In the genomic region with DNA sequence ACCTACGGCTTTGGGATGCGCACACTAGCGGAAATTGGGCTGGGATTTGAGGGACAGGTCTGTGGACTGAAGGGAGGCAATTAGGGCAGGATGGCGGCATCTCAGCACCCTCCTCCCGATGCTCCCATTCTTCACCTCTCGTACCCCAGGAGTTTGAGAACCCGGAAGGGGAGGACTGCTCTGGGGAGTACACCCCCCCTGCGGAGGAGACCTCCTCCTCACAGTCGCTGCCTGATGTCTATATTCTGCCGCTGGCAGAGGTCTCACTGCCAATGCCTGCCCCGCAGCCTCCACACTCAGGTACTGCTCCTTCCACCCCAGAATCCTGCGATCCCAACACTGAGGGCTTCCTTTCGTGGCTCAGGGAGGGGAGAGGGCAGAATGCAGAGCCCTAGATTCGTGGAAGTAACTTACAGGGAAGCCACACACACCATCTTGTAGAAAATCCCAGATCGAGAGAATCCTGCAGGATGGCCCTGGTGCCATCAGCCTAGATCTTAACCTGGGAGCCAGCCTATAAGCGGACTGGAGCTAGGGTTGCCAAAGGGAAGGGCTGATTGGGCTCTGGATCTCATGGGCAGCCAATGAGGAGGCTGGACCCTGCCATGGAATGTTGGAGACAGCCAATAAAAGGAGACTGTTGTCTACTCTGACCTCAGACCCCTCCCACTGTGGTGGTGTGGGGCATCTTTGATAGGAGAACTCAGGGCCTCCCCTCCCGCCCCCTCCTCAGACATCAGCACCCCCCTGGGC, we compare ENCODE assay signal across 8 mouse cellular contexts. TPM values are rescaled to one million over a fixed set of nuclear protein-coding genes. Genes with fewer than 3 reads are reported as not detected.
DNase-seq lines count a peak whose midpoint lies in the region; ATAC-seq and TF ChIP-seq lines count a peak whose summit lies in the region.

No protein-coding gene starts in this region.

- no peak for TF ChIP-seq EP300 in liver, postnatal 0 days (IDR thresholded peaks at IDR 0.05; ENCODE audit: low read depth)

- no peak overlapping the region; the same call in 1 of the 2 replicates for H3K9ac ChIP-seq in lung, embryonic 14.5 days
- H3K9ac ChIP-seq in hindbrain, embryonic 14.5 days, result peak overlapping the region; percentile 96
- no peak overlapping the region for H3K9ac ChIP-seq in liver, postnatal 0 days (replicated peaks)

- peak overlapping the region; percentile 58 for H3K4me3 ChIP-seq in lung, embryonic 14.5 days (ENCODE audit: low read depth, low read length)
- peak overlapping the region; percentile 57 for H3K4me3 ChIP-seq in cortical plate, adult 2 months (ENCODE audit: insufficient read depth, low read length)
- H3K4me3 ChIP-seq in hindbrain, embryonic 14.5 days (replicated peaks; ENCODE audit: low read length), result peak overlapping the region; percentile 85
- H3K4me3 ChIP-seq in liver, postnatal 0 days (ENCODE audit: low read depth, low read length), result no peak overlapping the region

- peak overlapping the region; percentile 92 for H3K4me2 ChIP-seq in lung, embryonic 14.5 days
- peak overlapping the region; percentile 68 for H3K4me2 ChIP-seq in hindbrain, embryonic 14.5 days (replicated peaks)
- no peak overlapping the region for H3K4me2 ChIP-seq in liver, postnatal 0 days (ENCODE audit: low read depth, low read length)

- peaks cover 11% of the 10 kb centered on the region; the same call in 1 of the 2 replicates for H3K4me1 ChIP-seq in lung, embryonic 14.5 days (ENCODE audit: insufficient read depth)
- H3K4me1 ChIP-seq in cortical plate, adult 2 months (ENCODE audit: control insufficient read depth, insufficient read depth, low read length), result no peaks in the 10 kb centered on the region
- H3K4me1 ChIP-seq in hindbrain, embryonic 14.5 days (replicated peaks; ENCODE audit: control insufficient read depth, insufficient read depth, low read length), result peaks cover 21% of the 10 kb centered on the region
- peaks cover 11% of the 10 kb centered on the region; the same call in 1 of the 2 replicates for H3K4me1 ChIP-seq in liver, postnatal 0 days (ENCODE audit: insufficient read depth)

- ATAC-seq in lung, embryonic 14.5 days (ENCODE audit: insufficient read depth), result peak; percentile 45
- ATAC-seq in hindbrain, embryonic 14.5 days (ENCODE audit: low FRiP score), result peak; percentile 12; the same call in 1 of the 2 replicates
- ATAC-seq in liver, postnatal 0 days, result 0 out of 2 replicates have a peak, but pooled peaks have one; percentile 11

- no peak overlapping the region for H3K27ac ChIP-seq in lung, embryonic 14.5 days (ENCODE audit: low read depth)
- H3K27ac ChIP-seq in cortical plate, adult 2 months (ENCODE audit: insufficient read depth, low read length), result no peak overlapping the region
- H3K27ac ChIP-seq in hindbrain, embryonic 14.5 days, result peak overlapping the region; percentile 99
- no peak overlapping the region for H3K27ac ChIP-seq in liver, postnatal 0 days (ENCODE audit: low read depth)

- no peaks in the 10 kb centered on the region for H3K9me3 ChIP-seq in lung, embryonic 14.5 days (ENCODE audit: low read depth, low read length)
- H3K9me3 ChIP-seq in hindbrain, embryonic 14.5 days (ENCODE audit: control insufficient read depth, low read length), result no peaks in the 10 kb centered on the region
- no peaks in the 10 kb centered on the region for H3K9me3 ChIP-seq in liver, postnatal 0 days (ENCODE audit: low read length)

- no peak for TF ChIP-seq CTCF in lung, embryonic 14.5 days (IDR thresholded peaks at IDR 0.05; ENCODE audit: low read depth)
- no peak for TF ChIP-seq CTCF in cortical plate, adult 2 months (IDR thresholded peaks at IDR 0.05; ENCODE audit: extremely low read depth, insufficient read depth, low read length)
- TF ChIP-seq CTCF in liver, postnatal 0 days (IDR thresholded peaks at IDR 0.05; ENCODE audit: low read depth), result no peak

- peak; percentile 81; the same call in 1 of the 2 replicates for TF ChIP-seq POLR2A in cortical plate, adult 2 months (IDR thresholded peaks at IDR 0.05; ENCODE audit: extremely low read depth, insufficient read depth, low read length)

- peak; percentile 69 for DNase-seq in lung, embryonic 14.5 days
- DNase-seq in lung, adult 18-20 months, result no peak
- DNase-seq in hindbrain, embryonic 14.5 days (ENCODE audit: low spot score), result peak; percentile 62
- no peak for DNase-seq in liver, postnatal 0 days
- DNase-seq in yolk sac, embryonic 10.5 days (ENCODE audit: low spot score), result peak; percentile 69
- no peak for DNase-seq in adrenal gland, adult 8-10 months
- no peak for DNase-seq in urinary bladder, postnatal 14 days (ENCODE audit: low spot score)

- 0 out of 2 replicates have a peak, but pooled peaks cover 7% of the 10 kb centered on the region for H3K27me3 ChIP-seq in lung, embryonic 14.5 days (ENCODE audit: insufficient read depth, low read length)
- no peaks in the 10 kb centered on the region for H3K27me3 ChIP-seq in hindbrain, embryonic 14.5 days (ENCODE audit: control insufficient read depth, insufficient read depth, low read length)
- H3K27me3 ChIP-seq in liver, postnatal 0 days (ENCODE audit: insufficient read depth, low read length), result peaks cover 54% of the 10 kb centered on the region

- H3K36me3 ChIP-seq in lung, embryonic 14.5 days (ENCODE audit: insufficient read depth), result peaks cover 15% of the 10 kb centered on the region; the same call in 1 of the 2 replicates
- peaks cover 47% of the 10 kb centered on the region for H3K36me3 ChIP-seq in hindbrain, embryonic 14.5 days (replicated peaks; ENCODE audit: control insufficient read depth, insufficient read depth)
- H3K36me3 ChIP-seq in liver, postnatal 0 days (replicated peaks; ENCODE audit: insufficient read depth, low read length), result no peaks in the 10 kb centered on the region

- WGBS in lung, embryonic 14.5 days, result 12% methylated on average over 17 of the region's 17 CpGs
- 9% methylated on average over 17 of the region's 17 CpGs for WGBS in hindbrain, embryonic 14.5 days
- WGBS in liver, postnatal 0 days (ENCODE audit: insufficient replicate concordance), result 9% methylated on average over 16 of the region's 17 CpGs

RNA-seq across cellular contexts. Expression of a gene that starts 2.4 kb away (rescaled TPM):
- 5.0 and 5.9 TPM in 2 replicates for polyA plus RNA-seq in lung, embryonic 14.5 days (2014; fragmentation: Nextera tagmentation; extraction: Ambion mirVana)
- 26.6 and 29.3 TPM in 2 replicates for polyA plus RNA-seq in cortical plate, adult 2 months (2012; rRNA removed)
- 5.2 and 7.3 TPM in 2 replicates for polyA plus RNA-seq in hindbrain, embryonic 14.5 days (2014; fragmentation: Nextera tagmentation; extraction: Ambion mirVana)
- 0.26 and 0.38 TPM in 2 replicates for polyA plus RNA-seq in liver, postnatal 0 days (2015; fragmentation: Nextera tagmentation; extraction: Ambion mirVana)
- total RNA-seq in adrenal gland, adult 8-10 months (2022), result 1 to 10 TPM in 2 of 4 experiments, under 1 TPM in 2; 0.52 to 4.5 (median 1.8) TPM

RNA-seq across cellular contexts. Expression of a gene that starts 3.3 kb away (rescaled TPM):
- 0.76 and 1.9 TPM in 2 replicates for polyA plus RNA-seq in lung, embryonic 14.5 days (2014; fragmentation: Nextera tagmentation; extraction: Ambion mirVana)
- polyA plus RNA-seq in cortical plate, adult 2 months (2012; rRNA removed), result 191 and 227 TPM in 2 replicates
- 20.9 and 23.6 TPM in 2 replicates for polyA plus RNA-seq in hindbrain, embryonic 14.5 days (2014; fragmentation: Nextera tagmentation; extraction: Ambion mirVana)
- polyA plus RNA-seq in liver, postnatal 0 days (2015; fragmentation: Nextera tagmentation; extraction: Ambion mirVana), result not detected in 2 replicates
- total RNA-seq in adrenal gland, adult 8-10 months (2022), result 10 to 100 TPM in 3 of 4 experiments, 1 to 10 TPM in 1; 8.9 to 24.9 (median 15.5) TPM

RNA-seq across cellular contexts. Expression of a gene that starts 27.5 kb away (rescaled TPM):
- 109 and 110 TPM in 2 replicates for polyA plus RNA-seq in lung, embryonic 14.5 days (2014; fragmentation: Nextera tagmentation; extraction: Ambion mirVana)
- 161 and 162 TPM in 2 replicates for polyA plus RNA-seq in cortical plate, adult 2 months (2012; rRNA removed)
- 237 and 242 TPM in 2 replicates for polyA plus RNA-seq in hindbrain, embryonic 14.5 days (2014; fragmentation: Nextera tagmentation; extraction: Ambion mirVana)
- polyA plus RNA-seq in liver, postnatal 0 days (2015; fragmentation: Nextera tagmentation; extraction: Ambion mirVana), result 21.4 and 24.2 TPM in 2 replicates
- total RNA-seq in adrenal gland, adult 8-10 months (2022), result 100 to 1,000 TPM; 112 to 140 (median 122) TPM

RNA-seq across cellular contexts. Expression of a gene that starts 37.7 kb away (rescaled TPM):
- polyA plus RNA-seq in lung, embryonic 14.5 days (2014; fragmentation: Nextera tagmentation; extraction: Ambion mirVana), result 0.67 and 1.1 TPM in 2 replicates
- 1.8 and 2.6 TPM in 2 replicates for polyA plus RNA-seq in cortical plate, adult 2 months (2012; rRNA removed)
- polyA plus RNA-seq in hindbrain, embryonic 14.5 days (2014; fragmentation: Nextera tagmentation; extraction: Ambion mirVana), result 1.3 TPM in 2 replicates
- polyA plus RNA-seq in liver, postnatal 0 days (2015; fragmentation: Nextera tagmentation; extraction: Ambion mirVana), result 0.11 and 0.32 TPM in 2 replicates
- total RNA-seq in adrenal gland, adult 8-10 months (2022), result under 1 TPM; 0.17 to 0.65 (median 0.36) TPM

RNA-seq across cellular contexts. Expression of a gene that starts 43.9 kb away (rescaled TPM):
- polyA plus RNA-seq in lung, embryonic 14.5 days (2014; fragmentation: Nextera tagmentation; extraction: Ambion mirVana), result 85.4 and 95.3 TPM in 2 replicates
- polyA plus RNA-seq in cortical plate, adult 2 months (2012; rRNA removed), result 15.7 and 17.5 TPM in 2 replicates
- polyA plus RNA-seq in hindbrain, embryonic 14.5 days (2014; fragmentation: Nextera tagmentation; extraction: Ambion mirVana), result 37.6 and 42.6 TPM in 2 replicates
- polyA plus RNA-seq in liver, postnatal 0 days (2015; fragmentation: Nextera tagmentation; extraction: Ambion mirVana), result 18.3 and 19.3 TPM in 2 replicates
- total RNA-seq in adrenal gland, adult 8-10 months (2022), result 10 to 100 TPM; 24.8 to 31.5 (median 30.0) TPM

Comparison
In these comparisons a context has a peak if more than half of its experiments do, and no peak if none do; other contexts are left out.
1. DNase-seq: peak in lung, embryonic 14.5 days (single experiment), hindbrain, embryonic 14.5 days (single experiment) and yolk sac, embryonic 10.5 days (single experiment); none in lung, adult 18-20 months (0 of 2), liver, postnatal 0 days (single experiment), adrenal gland, adult 8-10 months (single experiment) and urinary bladder, postnatal 14 days (single experiment).
2. Peak in every context shown above with its lines, with median percentiles within 50 percentile points of each other: ATAC-seq.